Mouse (Mus musculus): ENCODE results near the gene Sprr2a1. TPM values are rescaled to one million over a fixed set of nuclear protein-coding genes. Genes with fewer than 3 reads are reported as not detected.
A peak's percentile ranks its signal among the peaks of the same experiment; 100 is the strongest.
"Not testable (repeated sequence)": the region's sequence is repeated elsewhere in the genome, so short reads cannot be mapped to it uniquely, and the experiment has no call there.

The Sprr2a1 gene
- polyA plus RNA-seq, 1 experiment from 2014 or later = not detected

DNA sequence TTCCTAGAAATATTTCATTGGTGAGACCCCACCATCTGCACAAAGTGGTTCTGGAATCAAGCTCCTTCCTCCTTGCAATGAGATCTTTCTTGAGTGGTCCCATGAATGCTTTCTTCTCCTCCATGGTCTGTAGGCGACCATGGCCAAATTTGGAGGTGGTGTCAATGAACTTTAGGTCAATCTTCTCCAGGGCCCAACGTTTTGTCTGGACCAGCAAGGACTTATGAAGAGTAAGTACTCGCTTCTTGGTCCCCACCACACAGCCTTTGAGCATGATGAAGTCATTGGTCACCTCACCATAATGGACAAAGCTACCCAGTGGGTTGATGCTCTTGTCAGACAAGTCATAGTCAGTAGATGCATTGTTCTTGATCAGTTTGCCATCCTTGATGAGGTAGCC, 11.8 kb downstream of the Sprr2a1 start:
- H3K4me2 ChIP-seq (ENCODE audit: low read length); H3K27ac ChIP-seq (ENCODE audit: low read depth, low read length); H3K9ac ChIP-seq (ENCODE audit: low read length); DNase-seq (ENCODE audit: low spot score); H3K9me3 ChIP-seq (replicated peaks; ENCODE audit: control insufficient read depth, low read length); H3K27me3 ChIP-seq (replicated peaks; ENCODE audit: control insufficient read depth, insufficient read depth, low read length); H3K4me3 ChIP-seq (ENCODE audit: low read depth, low read length); ATAC-seq; H3K36me3 ChIP-seq (ENCODE audit: control insufficient read depth, insufficient read depth, low read length); H3K4me1 ChIP-seq (ENCODE audit: control insufficient read depth, insufficient read depth, low read length): not testable (repeated sequence)
- 61% methylated on average over 3 of the region's 3 CpGs for WGBS

DNA sequence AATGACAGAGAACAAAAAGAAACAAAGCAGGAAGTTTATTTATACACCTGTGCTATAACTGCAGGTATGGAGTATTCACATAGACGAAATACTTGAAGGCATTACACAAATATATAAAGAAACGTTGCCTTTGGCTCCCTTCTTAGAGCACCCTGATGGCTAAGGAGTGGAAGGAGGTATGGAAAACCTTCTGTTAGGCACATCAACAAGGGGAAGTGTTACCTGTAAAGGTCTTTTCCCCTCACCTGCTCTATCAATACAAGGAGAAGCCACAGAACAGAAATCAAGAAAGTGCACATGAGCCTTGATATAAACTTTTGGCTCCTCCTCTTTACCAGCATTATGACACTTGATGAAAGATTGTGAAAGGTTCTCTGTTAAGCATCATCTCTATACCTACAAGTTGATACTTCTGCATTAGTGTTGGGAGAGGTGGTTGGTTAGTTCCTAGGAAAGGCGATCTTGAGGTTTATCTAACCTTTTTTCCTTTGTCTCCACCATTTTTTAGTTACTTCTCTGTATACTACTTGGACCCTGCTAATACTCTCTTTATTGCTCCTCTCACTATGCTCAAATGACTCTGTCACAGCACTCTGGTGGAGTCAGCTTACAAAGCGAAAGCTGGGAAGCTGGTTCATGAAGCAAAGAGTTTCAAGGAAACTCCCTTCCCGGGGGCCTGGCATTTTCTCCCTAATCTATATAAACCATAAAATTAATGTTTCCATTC, 21.0 kb downstream of the Sprr2a1 start:
- not testable (repeated sequence) for H3K4me1 ChIP-seq (ENCODE audit: control insufficient read depth, insufficient read depth, low read length); H3K27me3 ChIP-seq (replicated peaks; ENCODE audit: control insufficient read depth, insufficient read depth, low read length); H3K36me3 ChIP-seq (ENCODE audit: control insufficient read depth, insufficient read depth, low read length); ATAC-seq; H3K9ac ChIP-seq (ENCODE audit: low read length); DNase-seq (ENCODE audit: low spot score); H3K9me3 ChIP-seq (replicated peaks; ENCODE audit: control insufficient read depth, low read length); H3K4me3 ChIP-seq (ENCODE audit: low read depth, low read length); H3K27ac ChIP-seq (ENCODE audit: low read depth, low read length); H3K4me2 ChIP-seq (ENCODE audit: low read length)
- WGBS = no CpG with 5 or more reads among the region's 5 CpGs

DNA sequence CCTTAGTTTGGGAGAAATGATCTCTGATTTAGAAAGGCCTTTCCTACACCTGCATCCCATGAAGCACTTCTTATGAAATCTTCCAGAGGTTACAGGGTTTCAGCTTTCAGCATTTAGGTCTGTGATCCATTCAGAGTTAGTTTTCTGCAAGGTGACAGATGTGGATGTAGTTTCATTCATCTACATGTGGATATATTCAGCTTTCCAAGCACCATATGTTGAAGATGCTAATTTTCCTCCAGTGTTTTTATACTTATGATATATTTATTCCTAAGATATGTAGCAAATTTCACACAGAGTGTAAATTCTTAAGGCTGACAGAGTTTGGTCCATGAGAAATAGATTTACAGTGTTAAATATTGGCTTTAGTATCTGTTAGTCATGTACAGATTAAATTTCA, 23.1 kb downstream of the Sprr2a1 start:
- not testable (repeated sequence) for DNase-seq (ENCODE audit: low spot score); H3K9ac ChIP-seq (ENCODE audit: low read length); ATAC-seq; H3K4me1 ChIP-seq (ENCODE audit: control insufficient read depth, insufficient read depth, low read length); H3K4me2 ChIP-seq (ENCODE audit: low read length); H3K36me3 ChIP-seq (ENCODE audit: control insufficient read depth, insufficient read depth, low read length); H3K27me3 ChIP-seq (replicated peaks; ENCODE audit: control insufficient read depth, insufficient read depth, low read length); H3K4me3 ChIP-seq (ENCODE audit: low read depth, low read length); H3K9me3 ChIP-seq (replicated peaks; ENCODE audit: control insufficient read depth, low read length); H3K27ac ChIP-seq (ENCODE audit: low read depth, low read length)

DNA sequence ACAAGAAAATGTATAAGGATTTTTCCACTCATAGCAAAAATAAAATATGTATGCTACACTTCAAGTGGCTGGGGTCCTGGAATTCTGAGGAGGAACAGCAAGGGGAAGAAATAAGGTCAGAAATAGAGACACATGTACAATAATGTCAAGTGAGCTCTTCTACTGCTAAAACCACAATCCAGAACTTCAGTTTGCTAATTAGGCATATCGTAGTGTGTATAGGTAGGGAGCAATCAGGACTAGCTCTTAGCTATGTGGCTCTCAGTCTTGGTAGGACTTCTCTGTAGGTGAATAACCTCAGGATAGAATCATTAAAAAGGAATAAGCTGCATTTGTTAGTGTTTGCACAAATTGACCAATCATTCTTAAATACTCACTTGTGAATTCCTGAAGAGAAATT, 23.6 kb downstream of the Sprr2a1 start:
- not testable (repeated sequence) for H3K9me3 ChIP-seq (replicated peaks; ENCODE audit: control insufficient read depth, low read length); H3K4me1 ChIP-seq (ENCODE audit: control insufficient read depth, insufficient read depth, low read length); H3K4me3 ChIP-seq (ENCODE audit: low read depth, low read length); DNase-seq (ENCODE audit: low spot score); H3K4me2 ChIP-seq (ENCODE audit: low read length); H3K27me3 ChIP-seq (replicated peaks; ENCODE audit: control insufficient read depth, insufficient read depth, low read length); H3K27ac ChIP-seq (ENCODE audit: low read depth, low read length); H3K36me3 ChIP-seq (ENCODE audit: control insufficient read depth, insufficient read depth, low read length); H3K9ac ChIP-seq (ENCODE audit: low read length)
- 0 out of 2 replicates have a peak, but pooled peaks have one; percentile 21 for ATAC-seq
- WGBS = no CpG with 5 or more reads among the region's 1 CpGs

DNA sequence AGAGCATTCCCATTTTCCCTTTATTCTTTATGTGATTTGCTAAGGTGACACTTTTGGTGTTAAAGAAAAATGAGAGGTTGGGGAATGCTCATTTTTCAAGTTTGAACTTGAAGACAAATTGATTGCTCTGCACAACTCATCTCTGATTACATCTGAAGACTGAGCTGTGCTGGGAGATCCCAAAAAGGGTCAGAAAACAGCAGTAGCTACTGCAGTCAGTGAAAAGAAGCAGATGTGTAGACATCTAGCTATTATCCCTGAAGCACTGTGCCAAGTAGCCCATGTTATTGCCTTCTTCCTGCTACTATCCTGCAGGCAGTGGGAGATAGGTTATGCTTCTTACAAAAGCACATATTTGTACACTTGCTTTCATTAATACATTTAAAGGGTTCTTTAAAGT, 29.2 kb downstream of the Sprr2a1 start:
- not testable (repeated sequence) for H3K27ac ChIP-seq (ENCODE audit: low read depth, low read length); ATAC-seq; DNase-seq (ENCODE audit: low spot score); H3K4me3 ChIP-seq (ENCODE audit: low read depth, low read length); H3K9ac ChIP-seq (ENCODE audit: low read length); H3K4me1 ChIP-seq (ENCODE audit: control insufficient read depth, insufficient read depth, low read length); H3K27me3 ChIP-seq (replicated peaks; ENCODE audit: control insufficient read depth, insufficient read depth, low read length); H3K4me2 ChIP-seq (ENCODE audit: low read length); H3K9me3 ChIP-seq (replicated peaks; ENCODE audit: control insufficient read depth, low read length); H3K36me3 ChIP-seq (ENCODE audit: control insufficient read depth, insufficient read depth, low read length)

DNA sequence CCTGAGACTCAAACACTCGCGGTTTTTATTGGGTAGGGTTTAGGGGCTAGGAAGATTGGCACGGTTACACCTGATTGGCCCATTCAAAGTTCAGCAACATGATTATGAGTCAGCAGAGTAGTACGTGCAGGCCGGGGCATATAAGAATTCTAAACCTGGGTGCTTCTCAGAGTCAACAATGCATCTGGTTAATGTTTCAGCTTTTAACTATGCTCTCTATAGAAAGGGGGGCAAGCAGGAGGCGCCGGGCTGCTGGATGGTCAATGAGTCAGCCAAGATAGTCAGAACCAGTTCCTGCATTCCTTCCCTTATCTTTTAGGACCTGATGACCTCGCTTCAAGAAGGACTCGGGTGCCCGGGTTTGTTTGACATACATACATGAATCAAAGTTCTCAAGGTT, 30.6 kb downstream of the Sprr2a1 start:
- not testable (repeated sequence) for H3K4me1 ChIP-seq (ENCODE audit: control insufficient read depth, insufficient read depth, low read length); H3K36me3 ChIP-seq (ENCODE audit: control insufficient read depth, insufficient read depth, low read length); H3K27ac ChIP-seq (ENCODE audit: low read depth, low read length); DNase-seq (ENCODE audit: low spot score); H3K4me3 ChIP-seq (ENCODE audit: low read depth, low read length); ATAC-seq; H3K4me2 ChIP-seq (ENCODE audit: low read length); H3K27me3 ChIP-seq (replicated peaks; ENCODE audit: control insufficient read depth, insufficient read depth, low read length); H3K9me3 ChIP-seq (replicated peaks; ENCODE audit: control insufficient read depth, low read length); H3K9ac ChIP-seq (ENCODE audit: low read length)
- WGBS = no CpG with 5 or more reads among the region's 10 CpGs

DNA sequence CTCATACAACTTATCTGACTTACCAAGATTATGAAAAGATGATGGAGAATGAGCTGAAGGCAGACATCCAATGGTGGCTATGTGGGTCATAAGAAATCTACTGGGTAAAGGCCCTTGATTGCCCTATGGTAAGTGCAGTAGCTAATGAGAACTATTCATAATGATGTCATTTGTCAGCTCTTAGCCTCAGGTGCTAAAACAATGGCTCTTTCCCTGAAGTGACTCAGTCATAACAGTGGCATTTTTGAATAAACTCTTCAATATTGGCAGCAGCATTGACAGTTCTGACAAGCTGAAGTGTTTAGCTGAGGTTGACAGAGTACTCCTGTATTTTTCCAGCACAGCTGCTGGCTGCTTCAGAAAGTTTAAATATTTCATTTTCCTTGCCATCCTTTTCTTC, 32.9 kb downstream of the Sprr2a1 start:
- not testable (repeated sequence) for H3K9me3 ChIP-seq (replicated peaks; ENCODE audit: control insufficient read depth, low read length); H3K4me2 ChIP-seq (ENCODE audit: low read length); H3K27me3 ChIP-seq (replicated peaks; ENCODE audit: control insufficient read depth, insufficient read depth, low read length); H3K4me1 ChIP-seq (ENCODE audit: control insufficient read depth, insufficient read depth, low read length); ATAC-seq; DNase-seq (ENCODE audit: low spot score); H3K36me3 ChIP-seq (ENCODE audit: control insufficient read depth, insufficient read depth, low read length); H3K9ac ChIP-seq (ENCODE audit: low read length); H3K4me3 ChIP-seq (ENCODE audit: low read depth, low read length); H3K27ac ChIP-seq (ENCODE audit: low read depth, low read length)

DNA sequence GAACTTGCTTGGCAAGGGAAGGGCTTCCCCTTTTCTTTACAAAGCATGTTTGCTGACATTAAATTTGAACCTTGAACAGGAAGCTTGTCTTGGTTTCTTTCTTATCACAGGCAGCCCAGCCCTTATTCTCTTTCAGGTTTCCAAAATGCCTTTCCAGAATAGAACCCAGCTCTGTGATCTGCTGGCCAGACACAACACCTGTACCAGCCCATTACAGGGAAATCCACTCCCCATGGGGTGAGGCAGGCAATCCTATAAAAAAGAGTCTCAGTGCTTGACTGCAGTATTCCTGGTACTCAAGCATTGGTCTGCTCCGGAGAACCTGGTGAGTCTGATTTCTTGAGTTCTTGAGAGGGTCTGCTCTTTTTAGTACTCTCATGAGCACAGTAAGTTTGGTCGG, 34.9 kb downstream of the Sprr2a1 start:
- not testable (repeated sequence) for H3K4me2 ChIP-seq (ENCODE audit: low read length); H3K27ac ChIP-seq (ENCODE audit: low read depth, low read length); H3K4me1 ChIP-seq (ENCODE audit: control insufficient read depth, insufficient read depth, low read length); H3K36me3 ChIP-seq (ENCODE audit: control insufficient read depth, insufficient read depth, low read length); H3K27me3 ChIP-seq (replicated peaks; ENCODE audit: control insufficient read depth, insufficient read depth, low read length); H3K9me3 ChIP-seq (replicated peaks; ENCODE audit: control insufficient read depth, low read length); H3K9ac ChIP-seq (ENCODE audit: low read length); DNase-seq (ENCODE audit: low spot score); H3K4me3 ChIP-seq (ENCODE audit: low read depth, low read length)
- ATAC-seq = 0 out of 2 replicates have a peak, but pooled peaks have one; percentile 12
- WGBS = 89% methylated on average over 1 of the region's 2 CpGs

DNA sequence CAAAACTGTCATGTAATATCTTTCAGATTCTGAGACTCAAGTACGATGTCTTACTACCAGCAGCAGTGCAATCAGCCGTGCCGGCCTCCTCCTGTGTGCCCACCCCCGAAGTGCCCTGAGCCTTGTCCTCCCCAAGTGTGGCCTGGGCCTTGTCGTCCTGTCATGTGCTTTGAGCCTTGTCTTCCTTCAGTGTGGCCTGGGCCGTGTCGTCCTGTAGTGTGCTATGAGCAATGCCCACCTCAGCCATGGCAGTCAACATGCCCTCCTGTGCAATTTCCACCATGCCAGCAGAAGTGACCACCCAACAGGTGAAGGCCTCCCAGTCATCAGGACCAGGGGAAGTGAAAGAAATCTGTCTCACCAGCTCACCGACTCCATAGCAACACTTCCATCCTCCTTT, 38.3 kb downstream of the Sprr2a1 start:
- DNase-seq (ENCODE audit: low spot score); H3K9ac ChIP-seq (ENCODE audit: low read length); H3K4me2 ChIP-seq (ENCODE audit: low read length); ATAC-seq; H3K36me3 ChIP-seq (ENCODE audit: control insufficient read depth, insufficient read depth, low read length); H3K27me3 ChIP-seq (replicated peaks; ENCODE audit: control insufficient read depth, insufficient read depth, low read length); H3K27ac ChIP-seq (ENCODE audit: low read depth, low read length); H3K4me1 ChIP-seq (ENCODE audit: control insufficient read depth, insufficient read depth, low read length); H3K9me3 ChIP-seq (replicated peaks; ENCODE audit: control insufficient read depth, low read length); H3K4me3 ChIP-seq (ENCODE audit: low read depth, low read length): not testable (repeated sequence)
- WGBS = no CpG with 5 or more reads among the region's 8 CpGs

Data from forebrain, embryonic 14.5 days (tissue).